Mouse (Mus musculus) MEL (cell line): ENCODE measurements around the gene Gm37240. TPM values are rescaled to one million over a fixed set of nuclear protein-coding genes. Genes with fewer than 3 reads are reported as not detected.

ENCODE experiments used
- DNase-seq: peaks from one replicate; pipeline ENCODE4 v3.0.0; 2011; ENCODE audit warnings: low read depth, low spot score
- H3K27ac ChIP-seq: 2 replicates; pipeline ENCODE4 v1.5.1; 2012; ENCODE audit warnings: low read depth, mild to moderate bottlenecking, control low read depth, low read length, moderate library complexity; ENCODE audit not compliant: control insufficient read depth
- H3K27me3 ChIP-seq, 2 experiments: fragments of 150-350 bp in 1 of 2; sonication (generic) in 1 of 2; 2 replicates each; pipeline ENCODE4 v1.6.1; 2012; ENCODE audit warnings: low read length in 2 of 2, mild to moderate bottlenecking in 2 of 2, improper control_type of control experiment in 1 of 2, moderate library complexity in 1 of 2; ENCODE audit not compliant: insufficient read depth in 2 of 2, control insufficient read depth in 1 of 2
- H3K36me3 ChIP-seq, 2 experiments: 2 replicates each; pipeline ENCODE4 v1.6.1; 2012 to 2014; ENCODE audit warnings: low read length in 2 of 2, improper control_type of control experiment in 1 of 2, inconsistent platforms in 1 of 2, mild to moderate bottlenecking in 1 of 2; ENCODE audit not compliant: insufficient read depth in 2 of 2, control insufficient read depth in 1 of 2
- H3K4me1 ChIP-seq, 2 experiments: fragments of 150-350 bp in 1 of 2; sonication (generic) in 1 of 2; 2 replicates each; pipeline ENCODE4 v1.6.1; 2012; ENCODE audit warnings: low read length in 2 of 2, improper control_type of control experiment in 1 of 2, mild to moderate bottlenecking in 1 of 2; ENCODE audit not compliant: insufficient read depth in 2 of 2, control insufficient read depth in 1 of 2
- H3K4me3 ChIP-seq, 2 experiments: fragments of 150-350 bp in 1 of 2; sonication (generic) in 1 of 2; 2 replicates each; pipeline ENCODE4 v1.5.1; 2012; ENCODE audit warnings: low read depth in 2 of 2, low read length in 2 of 2, mild to moderate bottlenecking in 2 of 2, moderate library complexity in 2 of 2, control low read depth in 1 of 2, improper control_type of control experiment in 1 of 2; ENCODE audit not compliant: control insufficient read depth in 1 of 2, insufficient read depth in 1 of 2
- H3K79me2 ChIP-seq: 2 replicates; pipeline ENCODE4 v1.6.1; 2012; ENCODE audit warnings: mild to moderate bottlenecking, low read length, moderate library complexity; ENCODE audit not compliant: control insufficient read depth, poor library complexity, insufficient read depth
- H3K9ac ChIP-seq: 2 replicates; pipeline ENCODE4 v1.6.1; 2012; ENCODE audit warnings: low read depth, mild to moderate bottlenecking, control low read depth, low read length, moderate library complexity; ENCODE audit not compliant: control insufficient read depth, poor library complexity, severe bottlenecking
- H3K9me3 ChIP-seq: fragments of 150-350 bp; sonication (generic); replicated peaks from 2 replicates; pipeline ENCODE4 v1.6.1; 2012; ENCODE audit warnings: mild to moderate bottlenecking, low read length, improper control_type of control experiment, moderate library complexity; ENCODE audit not compliant: insufficient read depth
- BHLHE40 ChIP-seq: IDR thresholded peaks from 2 replicates; pipeline ENCODE4 v1.6.1; 2012; ENCODE audit warnings: low read depth, mild to moderate bottlenecking, inconsistent platforms, low read length, improper control_type of control experiment, borderline replicate concordance
- CHD1 ChIP-seq: IDR thresholded peaks from 2 replicates; pipeline ENCODE4 v1.6.1; 2012; ENCODE audit warnings: low read depth, mild to moderate bottlenecking, inconsistent platforms, low read length, improper control_type of control experiment
- ELF1 ChIP-seq: IDR thresholded peaks from 2 replicates; pipeline ENCODE4 v1.6.1; 2014; ENCODE audit warnings: low read depth, mild to moderate bottlenecking, inconsistent platforms, low read length, improper control_type of control experiment, moderate library complexity
- EP300 ChIP-seq, 2 experiments: IDR thresholded peaks; 2 replicates each; pipeline ENCODE4 v1.6.1; 2011; ENCODE audit warnings: improper control_type of control experiment in 2 of 2, low read length in 2 of 2, low read depth in 1 of 2, mild to moderate bottlenecking in 1 of 2
- ETS1 ChIP-seq: IDR thresholded peaks from 2 replicates; pipeline ENCODE4 v1.6.1; 2012; ENCODE audit warnings: low read depth, mild to moderate bottlenecking, inconsistent platforms, low read length, improper control_type of control experiment, moderate library complexity
- GABPA ChIP-seq: IDR thresholded peaks from 2 replicates; pipeline ENCODE4 v1.6.1; 2012; ENCODE audit warnings: low read depth, mild to moderate bottlenecking, inconsistent platforms, low read length, improper control_type of control experiment, moderate library complexity
- JUND ChIP-seq: IDR thresholded peaks from 2 replicates; pipeline ENCODE4 v1.6.1; 2011; ENCODE audit warnings: low read depth, mild to moderate bottlenecking, improper control_type of control experiment, low read length
- KAT2A ChIP-seq: conservative IDR thresholded peaks from 2 replicates; pipeline ENCODE4 v1.6.1; 2012; ENCODE audit warnings: low read depth, low read length, improper control_type of control experiment, inconsistent platforms
- MAFK ChIP-seq: IDR thresholded peaks from 2 replicates; pipeline ENCODE4 v1.6.1; 2011; ENCODE audit warnings: low read depth, mild to moderate bottlenecking, low read length, improper control_type of control experiment, borderline replicate concordance
- MAX ChIP-seq: IDR thresholded peaks from 2 replicates; pipeline ENCODE4 v1.6.1; 2011; ENCODE audit warnings: low read length, improper control_type of control experiment
- MYB ChIP-seq: IDR thresholded peaks from 2 replicates; pipeline ENCODE4 v1.6.1; 2011; ENCODE audit warnings: mild to moderate bottlenecking, low read depth, low read length, improper control_type of control experiment
- NELFE ChIP-seq: IDR thresholded peaks from 2 replicates; pipeline ENCODE4 v1.6.1; 2011; ENCODE audit warnings: low read depth, low read length, improper control_type of control experiment
- NRF1 ChIP-seq: IDR thresholded peaks from 2 replicates; pipeline ENCODE4 v1.6.1; 2014; ENCODE audit warnings: low read depth, mild to moderate bottlenecking, inconsistent platforms, low read length, improper control_type of control experiment, moderate library complexity; ENCODE audit not compliant: poor library complexity, insufficient read depth, severe bottlenecking
- POLR2A ChIP-seq, 2 experiments: IDR thresholded peaks; 2 replicates each; pipeline ENCODE4 v1.6.1; 2011 to 2012; ENCODE audit warnings: low read length in 2 of 2, mild to moderate bottlenecking in 2 of 2, control low read depth in 1 of 2, improper control_type of control experiment in 1 of 2, low read depth in 1 of 2, moderate library complexity in 1 of 2; ENCODE audit not compliant: control insufficient read depth in 1 of 2, insufficient read depth in 1 of 2, poor library complexity in 1 of 2
- POLR2AphosphoS5 ChIP-seq: IDR thresholded peaks from 2 replicates; pipeline ENCODE4 v1.6.1; 2012; ENCODE audit warnings: low read depth, borderline replicate concordance, mild to moderate bottlenecking, inconsistent platforms, low read length, moderate library complexity, mixed read lengths
- RAD21 ChIP-seq: IDR thresholded peaks from 2 replicates; pipeline ENCODE4 v1.6.1; 2011; ENCODE audit warnings: mild to moderate bottlenecking, low read depth, low read length, improper control_type of control experiment
- RCOR1 ChIP-seq: IDR thresholded peaks from 2 replicates; pipeline ENCODE4 v1.6.1; 2012; ENCODE audit warnings: low read depth, mild to moderate bottlenecking, inconsistent platforms, low read length, improper control_type of control experiment
- SIN3A ChIP-seq: IDR thresholded peaks from 2 replicates; pipeline ENCODE4 v1.6.1; 2012; ENCODE audit warnings: low read length, improper control_type of control experiment, inconsistent platforms
- SMC3 ChIP-seq: IDR thresholded peaks from 2 replicates; pipeline ENCODE4 v1.6.1; 2011; ENCODE audit warnings: low read depth, low read length, improper control_type of control experiment
- TAL1 ChIP-seq: IDR thresholded peaks from 2 replicates; pipeline ENCODE4 v1.6.1; 2012; ENCODE audit warnings: mild to moderate bottlenecking, inconsistent platforms, low read length, moderate library complexity, mixed read lengths
- TBP ChIP-seq: IDR thresholded peaks from 2 replicates; pipeline ENCODE4 v1.8.0; 2011; ENCODE audit warnings: low read depth, low read length, improper control_type of control experiment
- TCF12 ChIP-seq: IDR thresholded peaks from 2 replicates; pipeline ENCODE4 v1.6.1; 2014; ENCODE audit warnings: low read depth, mild to moderate bottlenecking, inconsistent platforms, low read length, improper control_type of control experiment, moderate library complexity
- USF1 ChIP-seq: IDR thresholded peaks from 2 replicates; pipeline ENCODE4 v1.6.1; 2014; ENCODE audit warnings: low read depth, mild to moderate bottlenecking, inconsistent platforms, low read length, improper control_type of control experiment, moderate library complexity
- USF2 ChIP-seq, 2 experiments: IDR thresholded peaks; 2 replicates each; pipeline ENCODE4 v1.6.1; 2011 to 2012; ENCODE audit warnings: improper control_type of control experiment in 2 of 2, low read length in 2 of 2, borderline replicate concordance in 1 of 2, inconsistent platforms in 1 of 2, low read depth in 1 of 2, mild to moderate bottlenecking in 1 of 2; ENCODE audit not compliant: insufficient read depth in 1 of 2
- ZC3H11A ChIP-seq: IDR thresholded peaks from 2 replicates; pipeline ENCODE4 v1.6.1; 2012; ENCODE audit warnings: low read depth, mild to moderate bottlenecking, inconsistent platforms, low read length, improper control_type of control experiment
- ZKSCAN1 ChIP-seq: IDR thresholded peaks from 2 replicates; pipeline ENCODE4 v1.6.1; 2012; ENCODE audit warnings: low read depth, mild to moderate bottlenecking, inconsistent platforms, low read length, improper control_type of control experiment, moderate library complexity
- ZMIZ1 ChIP-seq: IDR thresholded peaks from 2 replicates; pipeline ENCODE4 v1.6.1; 2012; ENCODE audit warnings: low read depth, mild to moderate bottlenecking, inconsistent platforms, low read length, improper control_type of control experiment, moderate library complexity
- polyA plus RNA-seq, 2 experiments: library from polyadenylated mRNA; stranded (reverse) in 1 of 2; unstranded in 1 of 2; fragments of >175 nt in 1 of 2; fragments of >200 nt in 1 of 2; gene quantifications; 2 replicates each; pipeline versions ENCODE4 v1.2.1 to v1.2.4; 2012; ENCODE audit warnings: low replicate concordance in 2 of 2, low read depth in 1 of 2; ENCODE audit not compliant: insufficient read length in 2 of 2, insufficient read depth in 1 of 2, missing spikeins in 1 of 2
- total RNA-seq: library from RNA; depleted of rRNA; stranded (reverse); fragments of 300-350 nt; gene quantifications from 2 replicates; pipeline ENCODE4 v1.2.3, GENCODE M21; 2012

Gene Gm37240
- total and polyA plus RNA-seq, 3 experiments, result 0.04 TPM; not detected in 2

DNA sequence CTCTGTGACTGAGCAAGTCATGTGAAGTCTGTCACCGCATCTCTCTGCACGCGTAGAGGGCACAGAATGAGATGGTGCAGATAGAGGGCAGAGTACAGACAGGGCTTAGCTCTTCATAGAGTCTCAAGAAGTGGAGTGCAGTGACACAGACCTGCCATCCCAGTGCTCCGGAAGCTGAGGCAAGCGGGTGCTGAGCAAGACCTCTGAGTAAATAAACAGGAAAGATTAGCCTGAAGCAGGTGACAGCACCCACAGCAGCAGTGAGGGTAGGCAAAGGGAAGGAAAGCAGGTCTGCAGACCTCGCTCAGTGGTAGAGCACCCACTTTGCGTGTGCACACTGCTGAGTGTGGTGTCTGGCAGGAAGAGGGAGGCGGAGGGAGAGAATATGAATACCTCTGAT lies 1205.6 kb downstream of the Gm37240 start:
- H3K79me2 ChIP-seq, result no peaks in the 10 kb centered on the region
- DNase-seq, result no peak
- H3K4me1 ChIP-seq, result peaks cover 4 to 22% of the 10 kb centered on the region in 2 experiments
- no peak overlapping the region for H3K4me3 ChIP-seq
- no peaks in the 10 kb centered on the region for H3K9me3 ChIP-seq
- peaks cover 0 to 5% of the 10 kb centered on the region in 2 experiments; a peak in 2 of 4 replicates for H3K36me3 ChIP-seq
- no peaks in the 10 kb centered on the region for H3K27me3 ChIP-seq
- no peak overlapping the region for H3K9ac ChIP-seq
- no peak overlapping the region for H3K27ac ChIP-seq
- no peak for TF ChIP-seq KAT2A
- no peak for TF ChIP-seq BHLHE40
- TF ChIP-seq ZC3H11A, result no peak
- no peak for TF ChIP-seq MAX
- TF ChIP-seq TCF12, result no peak
- TF ChIP-seq TAL1, result no peak
- no peak for TF ChIP-seq MYB
- TF ChIP-seq TBP, result no peak
- no peak for TF ChIP-seq GABPA
- no peak for TF ChIP-seq NRF1
- TF ChIP-seq MAFK, result no peak
- TF ChIP-seq ZKSCAN1, result no peak
- no peak for TF ChIP-seq CHD1
- no peak for TF ChIP-seq USF1
- no peak for TF ChIP-seq ZMIZ1
- no peak for TF ChIP-seq JUND
- no peak for TF ChIP-seq ELF1
- no peak for TF ChIP-seq SIN3A

GRCm38 (mm10) chr3:84680062-84680461 lies 1207.3 kb downstream of the Gm37240 start:
- peaks cover 4 to 22% of the 10 kb centered on the region in 2 experiments for H3K4me1 ChIP-seq
- no peak for TF ChIP-seq EP300 (IDR thresholded peaks at IDR 0.05; ENCODE audit: low read depth in 1 of 2, low read length in 2 of 2)
- TF ChIP-seq POLR2A (IDR thresholded peaks at IDR 0.05; ENCODE audit: control insufficient read depth in 1 of 2, insufficient read depth in 1 of 2, low read depth in 1 of 2, low read length in 2 of 2, poor library complexity in 1 of 2), result no peak
- TF ChIP-seq NRF1, result no peak
- no peak for TF ChIP-seq ETS1
- TF ChIP-seq TAL1, result no peak
- no peak for TF ChIP-seq USF2 (IDR thresholded peaks at IDR 0.05; ENCODE audit: borderline replicate concordance in 1 of 2, insufficient read depth in 1 of 2, low read depth in 1 of 2, low read length in 2 of 2)
- TF ChIP-seq MAX, result no peak
- TF ChIP-seq POLR2AphosphoS5, result no peak
- TF ChIP-seq RAD21, result no peak
- no peak for TF ChIP-seq RCOR1
- TF ChIP-seq SIN3A, result no peak
- no peak for TF ChIP-seq NELFE
- TF ChIP-seq ELF1, result no peak
- no peak for TF ChIP-seq SMC3
- TF ChIP-seq ZKSCAN1, result no peak
- no peaks in the 10 kb centered on the region for H3K27me3 ChIP-seq
- H3K9me3 ChIP-seq, result no peaks in the 10 kb centered on the region
- no peak overlapping the region for H3K4me3 ChIP-seq
- no peak overlapping the region for H3K9ac ChIP-seq
- peaks cover 0 to 5% of the 10 kb centered on the region in 2 experiments; a peak in 2 of 4 replicates for H3K36me3 ChIP-seq
- DNase-seq, result no peak
- no peak overlapping the region for H3K27ac ChIP-seq
- H3K79me2 ChIP-seq, result no peaks in the 10 kb centered on the region
